Mouse (Mus musculus): ENCODE measurements around the gene Sema6b. TPM values are rescaled to one million over a fixed set of nuclear protein-coding genes. Genes with fewer than 3 reads are reported as not detected.
A peak's percentile ranks its signal among the peaks of the same experiment; 100 is the strongest.

Gene Sema6b
- total RNA-seq, 2 experiments from 2014 or later: 119 to 123 TPM

- intact Hi-C loops (cut with DNase I): no loop called here
These were observed 8.9 kb upstream of the Sema6b start for GRCm38 (mm10) chr17:56148790-56149618.

GRCm38 (mm10) chr17:56148280-56148679 lies 8.1 kb upstream of the Sema6b start:
- DNase-seq (ENCODE audit: extremely low spot score in 1 of 2, low spot score in 2 of 2): no peak

More at GRCm38 (mm10) chr17:56148790-56149618, 8.9 kb upstream of the Sema6b start:
- no peak for DNase-seq (ENCODE audit: extremely low spot score in 1 of 2, low spot score in 2 of 2)

DNA sequence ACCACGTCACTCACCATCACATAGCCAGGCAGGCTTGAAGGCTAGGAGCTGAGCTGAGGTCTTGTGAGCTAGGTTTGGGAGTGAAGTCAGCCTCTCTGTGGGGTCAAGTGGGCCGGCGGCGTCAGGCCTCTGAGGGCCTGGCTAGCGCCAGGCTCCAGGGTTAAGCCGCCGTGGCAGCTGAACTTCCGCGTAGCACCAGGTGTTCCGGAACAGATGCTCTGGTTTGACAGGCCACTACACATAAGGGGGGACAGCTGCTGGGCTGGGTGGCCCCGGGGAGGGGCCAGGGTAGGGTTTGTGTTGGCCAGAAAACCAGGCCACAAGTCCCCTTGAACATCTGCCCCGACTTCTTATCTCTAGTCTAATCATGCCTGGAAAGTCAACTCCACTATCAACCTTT lies 7.3 kb upstream of the Sema6b start:
- no peak for DNase-seq (ENCODE audit: extremely low spot score in 1 of 2, low spot score in 2 of 2)
- intact Hi-C loops (cut with DNase I): no loop called here

More at GRCm38 (mm10) chr17:56148280-56148679, 8.1 kb upstream of the Sema6b start:
- intact Hi-C loops (cut with DNase I): no loop called here

DNA sequence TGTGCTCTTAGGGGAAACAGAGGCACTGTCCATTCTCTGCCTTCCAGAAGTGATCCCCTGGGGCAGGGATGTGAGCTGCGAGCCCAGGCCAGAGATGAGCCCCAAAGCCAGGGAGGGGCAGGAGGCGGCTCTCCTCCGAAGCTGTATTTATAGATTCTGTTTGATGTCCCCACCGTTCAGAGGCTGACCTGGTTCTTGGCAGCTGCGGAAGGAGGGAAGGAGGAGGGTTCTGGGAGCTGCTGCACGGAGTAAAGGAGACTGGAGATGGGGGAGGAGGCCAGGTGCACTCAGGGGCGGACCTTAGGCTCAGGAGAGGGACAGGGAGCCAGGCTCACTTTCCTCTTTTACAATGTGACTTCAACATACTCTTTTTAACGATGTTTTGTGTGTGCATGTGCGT lies 6.0 kb upstream of the Sema6b start:
- no peak for DNase-seq (ENCODE audit: extremely low spot score in 1 of 2, low spot score in 2 of 2)
- intact Hi-C loops (cut with DNase I): no loop called here

- no peak for DNase-seq (ENCODE audit: extremely low spot score in 1 of 2, low spot score in 2 of 2)
- intact Hi-C loops (cut with DNase I): no loop called here
These were observed 4.4 kb upstream of the Sema6b start for GRCm38 (mm10) chr17:56144546-56144945.

DNA sequence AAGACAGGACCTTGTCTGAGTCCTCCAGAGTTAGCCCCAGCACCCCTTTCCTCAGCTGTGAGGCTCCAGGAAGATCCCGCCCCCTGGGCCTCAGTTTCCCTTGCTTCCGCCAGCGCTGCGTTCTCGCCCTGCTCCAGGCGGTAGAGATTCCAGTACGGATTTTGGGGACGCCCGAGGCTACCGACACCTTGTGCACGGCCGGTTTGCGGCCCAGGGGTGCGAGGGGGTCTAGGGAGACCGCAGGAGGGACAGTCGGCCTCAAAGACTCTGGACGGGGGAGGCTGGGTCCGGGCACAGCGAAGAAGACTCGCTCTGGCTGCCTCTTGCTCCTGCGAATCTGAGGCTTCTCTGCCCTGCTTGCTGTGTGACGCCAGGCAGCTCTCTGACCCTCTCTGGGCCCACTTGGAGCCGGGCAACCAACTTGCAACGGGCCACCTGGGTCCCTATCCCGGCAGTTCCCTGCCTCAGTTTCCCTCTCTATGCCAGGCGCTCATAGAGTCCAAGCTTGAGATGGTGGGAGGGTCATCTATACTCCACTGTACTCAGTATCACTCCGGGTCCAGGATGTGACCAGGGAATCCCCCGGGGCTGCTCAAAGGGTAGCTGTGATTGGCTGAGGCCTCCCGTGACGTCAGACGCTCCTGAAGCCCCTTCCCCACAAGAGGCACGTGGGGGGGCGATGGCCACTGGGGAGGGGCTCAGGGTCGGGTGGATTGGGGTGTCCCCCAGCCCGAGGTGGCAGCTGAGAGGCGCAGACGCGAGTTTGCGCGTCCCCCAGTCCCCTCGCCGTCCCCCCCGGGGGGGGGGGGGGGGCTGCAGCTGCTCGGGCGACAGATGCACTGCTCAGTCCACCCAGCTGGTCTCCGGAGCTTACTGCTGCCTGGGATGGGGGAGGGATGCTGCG lies 1.8 kb upstream of the Sema6b start:
- intact Hi-C loops (cut with DNase I): no loop called here
- DNase-seq (ENCODE audit: extremely low spot score in 1 of 2, low spot score in 2 of 2): peak in 1 of 2 experiments; percentile 71

GRCm38 (mm10) chr17:56139355-56139754 lies 788 bp downstream of the Sema6b start:
- intact Hi-C loops (cut with DNase I): no loop called here
- peak in 1 of 2 experiments; percentile 73 for DNase-seq (ENCODE audit: extremely low spot score in 1 of 2, low spot score in 2 of 2)

DNA sequence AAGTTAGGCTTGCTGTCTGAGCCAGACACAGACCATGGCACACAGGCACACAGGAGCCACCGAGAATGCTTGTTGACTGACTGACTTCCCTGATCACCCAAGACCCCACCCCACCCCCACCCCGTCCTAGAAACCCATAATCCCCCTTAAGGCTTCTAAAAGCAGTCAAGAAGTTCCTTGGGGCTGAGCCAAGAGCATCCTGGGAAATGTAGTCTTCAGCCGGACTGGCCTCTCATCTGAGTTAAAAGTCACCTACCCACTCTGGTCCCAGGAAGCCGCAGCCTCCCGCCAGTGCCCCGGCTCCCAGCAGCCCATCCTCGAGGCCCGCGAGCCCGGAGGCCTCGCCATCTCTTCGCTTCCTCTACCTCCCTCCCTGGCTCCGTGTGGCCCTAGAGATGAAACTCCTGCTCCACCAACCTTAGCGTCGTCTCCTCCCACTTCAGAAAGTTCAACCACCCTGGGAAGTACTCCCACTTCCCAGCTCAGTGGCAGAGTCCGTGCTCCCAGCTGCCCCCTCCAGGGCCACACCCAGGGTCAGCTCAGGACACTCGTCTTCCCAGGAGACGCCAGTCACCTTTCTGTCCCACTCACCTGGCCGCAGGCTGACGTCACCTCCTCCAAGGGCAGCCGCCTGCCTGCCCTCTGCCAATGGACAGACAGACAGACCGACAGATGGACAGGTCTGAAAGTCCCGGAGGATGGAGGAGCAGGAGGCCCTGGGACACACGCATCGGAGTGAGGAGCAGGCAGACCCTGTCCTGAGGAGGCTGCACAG lies 2.1 kb downstream of the Sema6b start:
- DNase-seq (ENCODE audit: extremely low spot score in 1 of 2, low spot score in 2 of 2): peak in 1 of 2 experiments; percentile 46
- intact Hi-C loops (cut with DNase I): no loop called here

DNA sequence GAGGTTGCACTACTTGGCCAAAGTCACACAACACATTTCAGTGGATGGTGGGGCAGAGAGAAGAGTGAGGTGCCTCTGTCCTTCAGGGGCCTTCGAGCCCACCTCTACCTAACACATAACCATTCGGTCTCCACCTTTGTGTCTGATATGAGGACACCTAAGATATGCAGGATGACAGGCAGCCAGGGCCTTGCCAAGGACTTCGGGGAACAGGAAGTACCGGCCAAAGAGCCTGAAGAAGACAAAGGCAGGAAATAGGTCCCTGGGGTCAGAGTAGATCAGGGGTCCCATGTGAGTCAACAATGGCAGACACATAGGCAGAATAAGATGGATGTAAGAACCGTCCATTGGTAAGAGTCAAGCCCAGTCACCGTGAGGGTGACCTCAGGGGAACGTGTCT lies 3.6 kb downstream of the Sema6b start:
- DNase-seq (ENCODE audit: extremely low spot score in 1 of 2, low spot score in 2 of 2): no peak
- intact Hi-C loops (cut with DNase I): no loop called here

- intact Hi-C loops (cut with DNase I): loop anchor here (5.0 kb wide), 1 partner anchor 118 kb away; no protein-coding TSS in a partner anchor
- peak in 1 of 2 experiments; percentile 81 for DNase-seq (ENCODE audit: extremely low spot score in 1 of 2, low spot score in 2 of 2)
These were observed 5.6 kb downstream of the Sema6b start for GRCm38 (mm10) chr17:56134463-56134971.

DNA sequence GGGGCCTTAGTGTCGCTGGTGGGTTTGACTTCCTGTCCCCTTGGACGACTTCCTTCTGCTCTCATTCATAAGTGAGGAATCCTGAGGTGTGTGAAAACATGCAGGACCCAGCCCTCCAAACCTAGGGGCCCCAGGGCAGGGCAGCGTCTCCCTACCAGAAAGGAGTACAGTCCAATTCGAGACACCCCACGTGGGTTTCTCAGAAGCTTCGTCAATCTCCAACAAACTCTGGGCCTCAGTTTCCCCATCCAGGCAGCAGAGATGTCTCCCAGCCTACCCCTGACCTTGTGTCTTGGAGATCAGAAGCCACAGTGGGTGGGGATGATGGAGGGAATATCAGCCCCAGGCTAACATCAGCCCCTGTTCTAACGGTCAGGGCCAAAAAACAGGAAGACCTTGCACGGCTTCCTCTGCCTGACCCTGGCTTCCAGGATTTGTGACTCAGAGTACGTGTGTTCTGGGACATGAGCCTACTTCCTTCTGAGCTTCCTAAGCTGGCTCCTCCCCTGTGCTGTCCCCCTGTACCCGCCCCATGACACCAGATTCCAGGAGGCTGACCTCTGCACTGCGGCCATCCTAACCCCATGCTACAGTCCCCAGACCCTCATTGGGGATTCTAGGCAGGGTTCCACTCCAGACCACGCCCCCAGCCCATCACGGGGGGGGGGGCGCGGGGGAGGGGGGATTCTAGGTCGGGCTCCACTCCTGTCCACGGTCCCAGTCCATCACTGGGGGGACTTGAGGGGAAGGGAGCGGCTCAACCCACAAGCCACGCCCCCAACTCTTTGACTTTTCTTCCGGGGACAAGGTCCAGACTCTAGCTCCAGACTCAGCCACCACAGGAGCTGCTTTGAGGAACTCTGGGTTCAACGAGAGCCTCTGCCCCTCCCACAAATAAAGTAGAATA lies 6.4 kb downstream of the Sema6b start:
- intact Hi-C loops (cut with DNase I): loop anchor here (5.0 kb wide), 1 partner anchor 119 kb away; no protein-coding TSS in a partner anchor
- peak in 1 of 2 experiments; percentile 81 for DNase-seq (ENCODE audit: extremely low spot score in 1 of 2, low spot score in 2 of 2)

GRCm38 (mm10) chr17:56132661-56133060 lies 7.5 kb downstream of the Sema6b start:
- no peak for DNase-seq (ENCODE audit: extremely low spot score in 1 of 2, low spot score in 2 of 2)
- intact Hi-C loops (cut with DNase I): loop anchor here (5.0 kb wide), 1 partner anchor 120 kb away; no protein-coding TSS in a partner anchor

- DNase-seq (ENCODE audit: extremely low spot score in 1 of 2, low spot score in 2 of 2): no peak
- intact Hi-C loops (cut with DNase I): loop anchor here (5.0 kb wide), 1 partner anchor 120 kb away; no protein-coding TSS in a partner anchor
These were observed 8.3 kb downstream of the Sema6b start for GRCm38 (mm10) chr17:56131814-56132213.

GRCm38 (mm10) chr17:56131136-56131535 lies 9.0 kb downstream of the Sema6b start:
- intact Hi-C loops (cut with DNase I): loop anchor here (5.0 kb wide), 1 partner anchor 121 kb away; no protein-coding TSS in a partner anchor
- no peak for DNase-seq (ENCODE audit: extremely low spot score in 1 of 2, low spot score in 2 of 2)

DNA sequence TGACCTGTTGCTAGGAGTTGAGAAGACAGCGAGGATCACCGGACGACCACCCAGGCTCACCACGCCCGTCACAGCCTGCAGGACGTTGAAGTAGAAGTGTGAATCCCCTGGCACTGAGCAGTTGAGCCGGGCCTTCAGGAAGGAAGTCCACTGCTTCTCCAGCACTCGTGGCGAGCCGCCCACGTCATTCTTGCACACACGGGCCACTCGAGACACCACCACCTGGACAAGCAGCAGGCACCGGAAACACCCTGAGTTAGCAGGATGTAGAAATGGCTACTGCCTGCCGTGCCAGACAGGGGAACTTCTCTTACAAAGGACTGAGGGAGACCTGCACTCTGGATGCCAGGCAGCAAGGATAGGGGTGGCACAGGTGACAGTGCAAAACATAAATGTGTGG lies 11.9 kb downstream of the Sema6b start:
- peak in 1 of 2 experiments; percentile 32 for DNase-seq (ENCODE audit: extremely low spot score in 1 of 2, low spot score in 2 of 2)
- intact Hi-C loops (cut with DNase I): no loop called here

DNA sequence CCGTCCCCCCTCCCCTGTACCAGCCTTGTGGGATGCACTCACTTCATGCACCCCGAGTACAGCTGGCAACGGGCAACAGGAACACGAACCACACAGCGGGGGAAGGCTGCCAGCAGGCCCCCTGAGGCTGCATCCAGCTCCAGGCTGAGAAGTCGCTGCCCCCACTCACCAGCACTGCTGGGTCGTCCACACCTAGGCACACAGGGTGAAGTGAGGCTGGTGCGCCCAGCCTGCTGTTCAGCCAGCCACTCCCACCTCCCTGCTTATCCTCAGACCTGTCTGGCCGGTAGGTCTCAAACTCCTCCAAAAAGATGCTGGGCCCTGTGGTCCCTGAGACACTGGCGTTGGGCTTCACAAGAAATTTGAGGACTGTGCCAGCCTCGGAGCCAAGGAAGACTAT lies 14.0 kb downstream of the Sema6b start:
- intact Hi-C loops (cut with DNase I): no loop called here
- no peak for DNase-seq (ENCODE audit: extremely low spot score in 1 of 2, low spot score in 2 of 2)

GRCm38 (mm10) chr17:56125276-56125630 lies 14.9 kb downstream of the Sema6b start:
- intact Hi-C loops (cut with DNase I): no loop called here
- DNase-seq (ENCODE audit: extremely low spot score in 1 of 2, low spot score in 2 of 2): no peak

All from left cerebral cortex, postnatal 10 days (tissue).